Mouse (Mus musculus) midbrain, postnatal 0 days (tissue): Measurements from ENCODE around the gene Cldn2. TPM values are rescaled to one million over a fixed set of nuclear protein-coding genes. Genes with fewer than 3 reads are reported as not detected.

ENCODE experiments used
- ATAC-seq: fragments of 200-750 bp; cut with Nextera tagmentation; 2 replicates; pipeline ENCODE4 v1.8.0; 2017; ENCODE audit warnings: moderate number of reproducible peaks, mild to moderate bottlenecking, moderate TSS enrichment, moderate library complexity; ENCODE audit not compliant: low FRiP score
- DNase-seq: peaks from one replicate; pipeline ENCODE4 v3.0.0-alpha.2; 2015; ENCODE audit warnings: low spot score
- H3K27ac ChIP-seq: fragments of 300-500 bp; sonication (generic); 2 replicates; pipeline ENCODE4 v1.5.1; 2014; ENCODE audit warnings: low read depth, mild to moderate bottlenecking, low read length, mixed read lengths
- H3K27me3 ChIP-seq: fragments of 300-500 bp; sonication (generic); 2 replicates; pipeline ENCODE4 v1.6.1; 2014; ENCODE audit warnings: low read length, control low read depth, mixed read lengths; ENCODE audit not compliant: insufficient read depth
- H3K36me3 ChIP-seq: fragments of 300-500 bp; sonication (generic); 2 replicates; pipeline ENCODE4 v1.6.1; 2014; ENCODE audit warnings: low read length, control low read depth, mixed read lengths; ENCODE audit not compliant: insufficient read depth
- H3K4me1 ChIP-seq: fragments of 300-500 bp; sonication (generic); 2 replicates; pipeline ENCODE4 v1.6.1; 2014; ENCODE audit warnings: mild to moderate bottlenecking, control low read depth, antibody characterized with exemption, low read length, mixed read lengths; ENCODE audit not compliant: insufficient read depth
- H3K4me2 ChIP-seq: fragments of 300-500 bp; sonication (generic); 2 replicates; pipeline ENCODE4 v1.6.1; 2014; ENCODE audit warnings: low read depth, mild to moderate bottlenecking, low read length, mixed read lengths; ENCODE audit not compliant: poor library complexity, severe bottlenecking
- H3K4me3 ChIP-seq: fragments of 300-500 bp; sonication (generic); 2 replicates; pipeline ENCODE4 v1.5.1; 2014; ENCODE audit warnings: low read depth, mild to moderate bottlenecking, low read length, moderate library complexity
- H3K9ac ChIP-seq: fragments of 300-500 bp; sonication (generic); replicated peaks from 2 replicates; pipeline ENCODE4 v1.6.1; 2014; ENCODE audit warnings: mild to moderate bottlenecking, low read length, moderate library complexity, mixed read lengths; ENCODE audit not compliant: poor library complexity, severe bottlenecking
- H3K9me3 ChIP-seq: fragments of 300-500 bp; sonication (generic); 2 replicates; pipeline ENCODE4 v1.6.1; 2016; ENCODE audit warnings: low read length, control low read depth
- CTCF ChIP-seq: IDR thresholded peaks from 2 replicates; pipeline ENCODE4 v1.5.1; 2016; ENCODE audit warnings: antibody characterized with exemption, mild to moderate bottlenecking
- WGBS: fragments of 180-500 bp; shearing (Covaris S2); extraction: QIAGEN DNeasy Blood & Tissue Kit; methylation state at CpG from one replicate; pipeline ENCODE4 v1.1.7; 2014; 5-methylcytosine and 5-hydroxymethylcytosine counted together
- polyA plus RNA-seq: library from polyadenylated mRNA; unstranded; fragments of >200 nt; fragmentation: Nextera tagmentation; extraction: Ambion mirVana; gene quantifications from 2 replicates; pipeline ENCODE4 v1.2.1, GENCODE M21; 2015
- total RNA-seq: library from RNA; depleted of rRNA; stranded (reverse); fragments of >200 nt; gene quantifications from 2 replicates; pipeline ENCODE4 v1.2.3, GENCODE M21; 2014

The Cldn2 gene
- total and polyA plus RNA-seq, 2 experiments from 2014 or later, result 0.25 to 1.4 TPM

- Histone ChIP-seq H3K4me2 (no peak overlapping the region), H3K9me3 (no peaks in the 10 kb centered on the region), H3K4me1 (no peaks in the 10 kb centered on the region), H3K36me3 (no peaks in the 10 kb centered on the region), H3K9ac (no peak overlapping the region), H3K27me3 (peaks cover 3% of the 10 kb centered on the region; the same call in 1 of the 2 replicates), H3K4me3 (no peak overlapping the region), H3K27ac (no peak overlapping the region)
- peak; percentile 51 for DNase-seq
- no peak for TF ChIP-seq CTCF
- 75% methylated on average over 10 of the region's 10 CpGs for WGBS
- 0 out of 2 replicates have a peak, but pooled peaks have one; percentile 20 for ATAC-seq
Measured at GRCm38 (mm10) chrX:139808501-139808900, 7.9 kb downstream of the Cldn2 start.

DNA sequence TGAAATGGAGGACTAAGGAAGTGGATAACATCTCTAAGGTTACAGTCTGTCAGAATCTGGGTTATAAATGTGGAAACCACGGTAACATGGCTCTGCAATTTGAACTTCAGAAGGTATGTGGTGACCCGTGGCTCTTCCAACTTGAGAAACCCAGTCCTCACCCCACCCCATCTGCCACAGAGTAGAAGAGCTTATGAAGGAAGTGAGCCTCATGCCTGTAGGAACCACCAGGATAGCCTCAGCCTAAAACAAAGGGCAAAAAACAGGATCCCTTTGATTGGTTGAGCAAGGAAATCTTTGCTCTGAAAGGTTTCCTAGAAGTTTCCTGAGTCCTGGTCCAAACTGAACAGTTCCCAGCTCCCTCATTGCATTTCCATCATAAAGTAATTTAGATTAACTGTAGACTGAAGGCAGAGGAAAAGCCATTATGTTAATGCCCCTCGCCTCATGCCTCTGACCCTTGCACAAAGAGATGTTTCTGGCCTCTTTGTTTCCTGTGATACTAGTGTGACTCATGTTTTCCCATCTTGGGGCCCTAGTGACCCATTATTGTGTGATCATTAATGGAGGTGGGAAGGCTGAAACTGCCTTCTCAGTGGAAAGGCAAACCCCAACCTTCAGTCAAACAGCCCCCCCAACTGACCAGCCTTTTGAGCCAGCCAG lies 12.1 kb downstream of the Cldn2 start:
- no peaks in the 10 kb centered on the region for H3K4me1 ChIP-seq
- ATAC-seq, result no peak
- no peaks in the 10 kb centered on the region for H3K36me3 ChIP-seq
- no peak for DNase-seq
- peaks cover 3% of the 10 kb centered on the region; the same call in 1 of the 2 replicates for H3K27me3 ChIP-seq
- H3K9me3 ChIP-seq, result no peaks in the 10 kb centered on the region
- H3K9ac ChIP-seq, result no peak overlapping the region
- no peak for TF ChIP-seq CTCF
- no peak overlapping the region for H3K27ac ChIP-seq
- H3K4me3 ChIP-seq, result no peak overlapping the region
- no peak overlapping the region for H3K4me2 ChIP-seq
- 74% methylated on average over 3 of the region's 3 CpGs for WGBS

DNA sequence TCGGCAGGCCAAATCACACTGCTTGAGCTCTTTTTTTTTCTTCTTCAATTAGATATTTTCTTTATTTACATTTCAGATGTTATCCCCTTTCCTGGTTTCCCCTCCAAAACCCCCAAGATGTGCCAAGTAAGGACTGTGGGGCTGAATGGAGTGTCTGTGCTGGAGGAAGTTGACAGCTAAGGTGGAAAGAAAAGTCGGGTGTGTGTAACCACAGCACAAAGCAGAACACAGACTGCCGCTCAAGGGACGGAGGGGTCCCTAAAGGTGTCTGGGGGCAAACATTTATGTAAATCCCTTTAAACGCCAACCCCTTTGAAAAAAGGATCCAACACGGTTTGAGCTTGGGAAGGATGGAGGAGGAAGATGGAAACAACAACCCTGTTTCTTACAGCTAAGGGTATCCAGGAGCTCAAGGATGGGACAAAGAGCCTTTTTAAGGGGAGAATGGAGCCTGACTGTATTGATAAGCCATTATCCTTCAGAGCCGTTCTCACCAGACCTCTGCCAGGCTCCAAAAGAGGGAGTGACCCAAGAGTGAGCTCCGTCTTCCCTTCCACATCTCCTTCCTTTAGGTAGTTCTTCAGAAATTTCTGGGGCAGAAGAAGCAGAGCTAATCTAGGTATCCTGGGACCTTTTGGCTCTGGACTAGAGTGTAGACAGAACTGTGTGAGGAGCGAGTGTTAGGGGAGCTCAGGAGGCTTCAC lies 12.8 kb downstream of the Cldn2 start:
- Histone ChIP-seq H3K36me3 (no peaks in the 10 kb centered on the region), H3K9ac (no peak overlapping the region), H3K27ac (no peak overlapping the region), H3K4me3 (no peak overlapping the region), H3K4me1 (no peaks in the 10 kb centered on the region), H3K27me3 (peaks cover 3% of the 10 kb centered on the region; the same call in 1 of the 2 replicates), H3K9me3 (no peaks in the 10 kb centered on the region), H3K4me2 (no peak overlapping the region)
- no peak for TF ChIP-seq CTCF
- ATAC-seq, result no peak
- DNase-seq, result no peak
- 74% methylated on average over 9 of the region's 9 CpGs for WGBS

- Histone ChIP-seq H3K27me3 (peaks cover 3% of the 10 kb centered on the region; the same call in 1 of the 2 replicates), H3K9ac (no peak overlapping the region), H3K4me3 (no peak overlapping the region), H3K4me2 (no peak overlapping the region), H3K36me3 (no peaks in the 10 kb centered on the region), H3K27ac (no peak overlapping the region), H3K9me3 (no peaks in the 10 kb centered on the region), H3K4me1 (no peaks in the 10 kb centered on the region)
- ATAC-seq (no peak), DNase-seq (no peak)
- no peak for TF ChIP-seq CTCF
- WGBS, result 89% methylated on average over 8 of the region's 8 CpGs
Measured at GRCm38 (mm10) chrX:139814018-139814635, 13.5 kb downstream of the Cldn2 start.

- H3K9ac ChIP-seq, result no peak overlapping the region
- ATAC-seq (no peak), DNase-seq (no peak)
- no peak overlapping the region for H3K4me3 ChIP-seq
- no peaks in the 10 kb centered on the region for H3K9me3 ChIP-seq
- TF ChIP-seq CTCF, result no peak
- H3K4me2 ChIP-seq, result no peak overlapping the region
- H3K27me3 ChIP-seq, result peaks cover 3% of the 10 kb centered on the region; the same call in 1 of the 2 replicates
- no peaks in the 10 kb centered on the region for H3K36me3 ChIP-seq
- H3K27ac ChIP-seq, result no peak overlapping the region
- no peaks in the 10 kb centered on the region for H3K4me1 ChIP-seq
- 83% methylated on average over 5 of the region's 5 CpGs for WGBS
Measured at GRCm38 (mm10) chrX:139815201-139815600, 14.6 kb downstream of the Cldn2 start.

GRCm38 (mm10) chrX:139825402-139825801 lies 24.8 kb downstream of the Cldn2 start:
- no peak for TF ChIP-seq CTCF
- no peak overlapping the region for H3K9ac ChIP-seq
- DNase-seq (no peak), ATAC-seq (no peak)
- H3K4me2 ChIP-seq, result no peak overlapping the region
- 77% methylated on average over 1 of the region's 1 CpGs for WGBS
- no peak overlapping the region for H3K27ac ChIP-seq
- H3K27me3 ChIP-seq, result no peaks in the 10 kb centered on the region
- 0 out of 2 replicates have a peak, but pooled peaks cover 4% of the 10 kb centered on the region for H3K36me3 ChIP-seq
- H3K4me3 ChIP-seq, result no peak overlapping the region
- no peaks in the 10 kb centered on the region for H3K9me3 ChIP-seq
- H3K4me1 ChIP-seq, result no peaks in the 10 kb centered on the region
